Mouse (Mus musculus) liver, embryonic 12.5 days (tissue): ENCODE data around the gene Col4a1. TPM values are rescaled to one million over a fixed set of nuclear protein-coding genes. Genes with fewer than 3 reads are reported as not detected.

Experiments
- ATAC-seq: fragments of 200-750 bp; cut with Nextera tagmentation; 2 replicates; pipeline ENCODE4 v1.8.0; 2017; ENCODE audit warnings: moderate number of reproducible peaks, mild to moderate bottlenecking, moderate library complexity
- H3K27ac ChIP-seq: fragments of 300-500 bp; sonication (generic); 2 replicates; pipeline ENCODE4 v1.5.1; 2016; ENCODE audit warnings: mild to moderate bottlenecking
- H3K27me3 ChIP-seq: fragments of 300-500 bp; sonication (generic); replicated peaks from 2 replicates; pipeline ENCODE4 v1.6.1; 2016; ENCODE audit warnings: mild to moderate bottlenecking, moderate library complexity
- H3K36me3 ChIP-seq: fragments of 300-500 bp; sonication (generic); 2 replicates; pipeline ENCODE4 v1.6.1; 2016; ENCODE audit warnings: mild to moderate bottlenecking, moderate library complexity
- H3K4me1 ChIP-seq: fragments of 300-500 bp; sonication (generic); 2 replicates; pipeline ENCODE4 v1.6.1; 2016
- H3K4me2 ChIP-seq: fragments of 300-500 bp; sonication (generic); 2 replicates; pipeline ENCODE4 v1.6.1; 2016; ENCODE audit warnings: mild to moderate bottlenecking, moderate library complexity
- H3K4me3 ChIP-seq: fragments of 300-500 bp; sonication (generic); 2 replicates; pipeline ENCODE4 v1.5.1; 2016; ENCODE audit warnings: mild to moderate bottlenecking, moderate library complexity
- H3K9ac ChIP-seq: fragments of 300-500 bp; sonication (generic); 2 replicates; pipeline ENCODE4 v1.6.1; 2016; ENCODE audit warnings: mild to moderate bottlenecking, moderate library complexity
- H3K9me3 ChIP-seq: fragments of 300-500 bp; sonication (generic); replicated peaks from 2 replicates; pipeline ENCODE4 v1.6.1; 2016; ENCODE audit warnings: mild to moderate bottlenecking, moderate library complexity
- WGBS: fragments of 180-500 bp; shearing (Covaris S2); methylation state at CpG from one replicate; pipeline ENCODE4 v1.1.7; 2016; ENCODE audit not compliant: insufficient replicate concordance; 5-methylcytosine and 5-hydroxymethylcytosine counted together
- polyA plus RNA-seq: library from polyadenylated mRNA; unstranded; fragments of >200 nt; fragmentation: Nextera tagmentation; extraction: Ambion mirVana; gene quantifications from 2 replicates; pipeline ENCODE4 v1.2.1, GENCODE M21; 2016

Col4a1 gene
- polyA plus RNA-seq, 1 experiment from 2014 or later = 30.9 TPM

GRCm38 (mm10) chr8:11205532-11205931 is 107.1 kb downstream of the Col4a1 start:
- H3K4me2 ChIP-seq = no peak overlapping the region
- no peaks in the 10 kb centered on the region for H3K9me3 ChIP-seq
- WGBS = 57% methylated on average over 9 of the region's 9 CpGs
- no peak overlapping the region for H3K9ac ChIP-seq
- H3K27me3 ChIP-seq = no peaks in the 10 kb centered on the region
- H3K36me3 ChIP-seq = peaks cover 10% of the 10 kb centered on the region
- no peak overlapping the region for H3K27ac ChIP-seq
- H3K4me3 ChIP-seq = no peak overlapping the region
- ATAC-seq = no peak
- no peaks in the 10 kb centered on the region for H3K4me1 ChIP-seq

- Histone ChIP-seq H3K4me1 (no peaks in the 10 kb centered on the region), H3K4me2 (no peak overlapping the region), H3K4me3 (no peak overlapping the region), H3K9me3 (no peaks in the 10 kb centered on the region), H3K27me3 (no peaks in the 10 kb centered on the region), H3K9ac (no peak overlapping the region), H3K36me3 (peaks cover 13% of the 10 kb centered on the region), H3K27ac (no peak overlapping the region)
- WGBS = 58% methylated on average over 12 of the region's 12 CpGs
- ATAC-seq = no peak
Observed at GRCm38 (mm10) chr8:11203260-11204110, 109.1 kb downstream of the Col4a1 start.

GRCm38 (mm10) chr8:11198650-11199049 is 114.0 kb downstream of the Col4a1 start:
- Histone ChIP-seq H3K9me3 (no peaks in the 10 kb centered on the region), H3K27ac (no peak overlapping the region), H3K4me3 (no peak overlapping the region), H3K4me2 (no peak overlapping the region), H3K27me3 (0 out of 2 replicates have a peak, but pooled peaks cover 5% of the 10 kb centered on the region), H3K36me3 (peaks cover 9% of the 10 kb centered on the region), H3K9ac (no peak overlapping the region), H3K4me1 (no peaks in the 10 kb centered on the region)
- ATAC-seq = no peak
- 45% methylated on average over 7 of the region's 7 CpGs for WGBS

GRCm38 (mm10) chr8:11197988-11198387 is 114.6 kb downstream of the Col4a1 start:
- H3K9ac ChIP-seq = no peak overlapping the region
- H3K36me3 ChIP-seq = peaks cover 6% of the 10 kb centered on the region; the same call in 1 of the 2 replicates
- no peak for ATAC-seq
- H3K27ac ChIP-seq = no peak overlapping the region
- 0 out of 2 replicates have a peak, but pooled peaks cover 5% of the 10 kb centered on the region for H3K27me3 ChIP-seq
- no peaks in the 10 kb centered on the region for H3K4me1 ChIP-seq
- no peak overlapping the region for H3K4me2 ChIP-seq
- no peak overlapping the region for H3K4me3 ChIP-seq
- 65% methylated on average over 3 of the region's 3 CpGs for WGBS
- no peaks in the 10 kb centered on the region for H3K9me3 ChIP-seq

- no peak for ATAC-seq
- Histone ChIP-seq H3K27me3 (0 out of 2 replicates have a peak, but pooled peaks cover 5% of the 10 kb centered on the region), H3K27ac (no peak overlapping the region), H3K9me3 (no peaks in the 10 kb centered on the region), H3K36me3 (0 out of 2 replicates have a peak, but pooled peaks cover 3% of the 10 kb centered on the region), H3K4me1 (no peaks in the 10 kb centered on the region), H3K9ac (no peak overlapping the region), H3K4me2 (no peak overlapping the region), H3K4me3 (no peak overlapping the region)
- WGBS = 75% methylated on average over 11 of the region's 11 CpGs
Observed at GRCm38 (mm10) chr8:11197261-11197660, 115.4 kb downstream of the Col4a1 start.

- Histone ChIP-seq H3K9me3 (no peaks in the 10 kb centered on the region), H3K4me2 (no peak overlapping the region), H3K27ac (no peak overlapping the region), H3K36me3 (no peaks in the 10 kb centered on the region), H3K27me3 (peaks cover 36% of the 10 kb centered on the region), H3K9ac (no peak overlapping the region), H3K4me1 (peaks cover 7% of the 10 kb centered on the region), H3K4me3 (no peak overlapping the region)
- no peak for ATAC-seq
- WGBS = 49% methylated on average over 12 of the region's 12 CpGs
Observed at GRCm38 (mm10) chr8:11192719-11193324, 119.8 kb downstream of the Col4a1 start.

- no peaks in the 10 kb centered on the region for H3K9me3 ChIP-seq
- H3K9ac ChIP-seq = no peak overlapping the region
- peak; percentile 38; the same call in 1 of the 2 replicates for ATAC-seq
- peak overlapping the region; percentile 60 for H3K4me2 ChIP-seq
- H3K4me1 ChIP-seq = peaks cover 15% of the 10 kb centered on the region
- peaks cover 50% of the 10 kb centered on the region for H3K27me3 ChIP-seq
- no peaks in the 10 kb centered on the region for H3K36me3 ChIP-seq
- 2% methylated on average over 46 of the region's 46 CpGs for WGBS
- no peak overlapping the region for H3K27ac ChIP-seq
- H3K4me3 ChIP-seq = peak overlapping the region; percentile 26
Observed at GRCm38 (mm10) chr8:11187581-11188271, 124.9 kb downstream of the Col4a1 start.

- Histone ChIP-seq H3K9me3 (no peaks in the 10 kb centered on the region), H3K9ac (no peak overlapping the region), H3K27me3 (peaks cover 47% of the 10 kb centered on the region), H3K27ac (no peak overlapping the region), H3K4me2 (no peak overlapping the region), H3K4me1 (peaks cover 15% of the 10 kb centered on the region), H3K4me3 (no peak overlapping the region), H3K36me3 (no peaks in the 10 kb centered on the region)
- WGBS = 49% methylated on average over 4 of the region's 4 CpGs
- no peak for ATAC-seq
Observed at GRCm38 (mm10) chr8:11186456-11186855, 126.2 kb downstream of the Col4a1 start.

GRCm38 (mm10) chr8:11185672-11186071 is 127.0 kb downstream of the Col4a1 start:
- peaks cover 40% of the 10 kb centered on the region for H3K27me3 ChIP-seq
- WGBS = 70% methylated on average over 2 of the region's 2 CpGs
- no peaks in the 10 kb centered on the region for H3K36me3 ChIP-seq
- no peaks in the 10 kb centered on the region for H3K9me3 ChIP-seq
- H3K4me3 ChIP-seq = no peak overlapping the region
- H3K27ac ChIP-seq = no peak overlapping the region
- no peak overlapping the region for H3K4me2 ChIP-seq
- no peak for ATAC-seq
- H3K4me1 ChIP-seq = peaks cover 15% of the 10 kb centered on the region; the same call in 1 of the 2 replicates
- no peak overlapping the region for H3K9ac ChIP-seq

- Histone ChIP-seq H3K4me2 (no peak overlapping the region), H3K9me3 (no peaks in the 10 kb centered on the region), H3K4me3 (no peak overlapping the region), H3K9ac (no peak overlapping the region), H3K4me1 (peaks cover 15% of the 10 kb centered on the region; the same call in 1 of the 2 replicates), H3K27me3 (peaks cover 27% of the 10 kb centered on the region), H3K36me3 (no peaks in the 10 kb centered on the region), H3K27ac (no peak overlapping the region)
- no peak for ATAC-seq
- 45% methylated on average over 9 of the region's 9 CpGs for WGBS
Observed at GRCm38 (mm10) chr8:11183611-11184031, 129.0 kb downstream of the Col4a1 start.

- ATAC-seq = no peak
- H3K4me1 ChIP-seq = 0 out of 2 replicates have a peak, but pooled peaks cover 7% of the 10 kb centered on the region
- H3K9me3 ChIP-seq = no peaks in the 10 kb centered on the region
- peaks cover 17% of the 10 kb centered on the region for H3K27me3 ChIP-seq
- no peaks in the 10 kb centered on the region for H3K36me3 ChIP-seq
- H3K27ac ChIP-seq = no peak overlapping the region
- 73% methylated on average over 12 of the region's 12 CpGs for WGBS
- no peak overlapping the region for H3K9ac ChIP-seq
- H3K4me3 ChIP-seq = no peak overlapping the region
- no peak overlapping the region for H3K4me2 ChIP-seq
Observed at GRCm38 (mm10) chr8:11182606-11183005, 130.0 kb downstream of the Col4a1 start.

- no peak for ATAC-seq
- H3K4me3 ChIP-seq = no peak overlapping the region
- H3K4me1 ChIP-seq = 0 out of 2 replicates have a peak, but pooled peaks cover 7% of the 10 kb centered on the region
- H3K9me3 ChIP-seq = no peaks in the 10 kb centered on the region
- no peak overlapping the region for H3K4me2 ChIP-seq
- peaks cover 12% of the 10 kb centered on the region for H3K27me3 ChIP-seq
- H3K27ac ChIP-seq = no peak overlapping the region
- H3K36me3 ChIP-seq = no peaks in the 10 kb centered on the region
- WGBS = 70% methylated on average over 4 of the region's 4 CpGs
- H3K9ac ChIP-seq = no peak overlapping the region
Observed at GRCm38 (mm10) chr8:11182148-11182484, 130.5 kb downstream of the Col4a1 start.
